Mouse (Mus musculus): ENCODE data around the gene Gucy1a1.
A peak's percentile ranks its signal among the peaks of the same experiment; 100 is the strongest.
"Not testable (repeated sequence)": the region's sequence is repeated elsewhere in the genome, so short reads cannot be mapped to it uniquely, and the experiment has no call there.

Gene Gucy1a1

GRCm38 (mm10) chr3:82145126-82145901 is at the start of gene Gucy1a1:
Gene Gucy1a1, minus strand, starts transcription at chr3:82145789.
- peak; percentile 81 to 85 for DNase-seq (ENCODE audit: low spot score in 2 of 2)

- DNase-seq (ENCODE audit: low spot score in 2 of 2), result no peak
Measured at GRCm38 (mm10) chr3:82191559-82192245, 46.1 kb upstream of the Gucy1a1 start.

- DNase-seq (ENCODE audit: low spot score in 2 of 2), result peak; percentile 24 to 64
Measured at GRCm38 (mm10) chr3:82185626-82186025, 40.0 kb upstream of the Gucy1a1 start.

GRCm38 (mm10) chr3:82181500-82181899 is 35.9 kb upstream of the Gucy1a1 start:
- DNase-seq (ENCODE audit: low spot score in 2 of 2), result no peak

GRCm38 (mm10) chr3:82180253-82180652 is 34.7 kb upstream of the Gucy1a1 start:
- DNase-seq (ENCODE audit: low spot score in 2 of 2), result no peak

- no peak for DNase-seq (ENCODE audit: low spot score in 2 of 2)
Measured at GRCm38 (mm10) chr3:82175501-82175900, 29.9 kb upstream of the Gucy1a1 start.

GRCm38 (mm10) chr3:82167064-82167463 is 21.5 kb upstream of the Gucy1a1 start:
- DNase-seq (ENCODE audit: low spot score in 2 of 2), result no peak

GRCm38 (mm10) chr3:82165937-82166336 is 20.3 kb upstream of the Gucy1a1 start:
- no peak for DNase-seq (ENCODE audit: low spot score in 2 of 2)

- DNase-seq (ENCODE audit: low spot score in 2 of 2), result not testable (repeated sequence)
Measured at GRCm38 (mm10) chr3:82162992-82163391, 17.4 kb upstream of the Gucy1a1 start.

- no peak for DNase-seq (ENCODE audit: low spot score in 2 of 2)
Measured at GRCm38 (mm10) chr3:82145978-82146377, 389 bp upstream of the Gucy1a1 start.

- peak; percentile 35 to 40 for DNase-seq (ENCODE audit: low spot score in 2 of 2)
Measured at GRCm38 (mm10) chr3:82144725-82145125, 864 bp downstream of the Gucy1a1 start.

GRCm38 (mm10) chr3:82140781-82141180 is 4.8 kb downstream of the Gucy1a1 start:
- DNase-seq (ENCODE audit: low spot score in 2 of 2), result no peak

GRCm38 (mm10) chr3:82138002-82138667 is 7.5 kb downstream of the Gucy1a1 start:
- DNase-seq (ENCODE audit: low spot score in 2 of 2), result no peak

GRCm38 (mm10) chr3:82135483-82135882 is 10.1 kb downstream of the Gucy1a1 start:
- no peak for DNase-seq (ENCODE audit: low spot score in 2 of 2)

- DNase-seq (ENCODE audit: low spot score in 2 of 2), result no peak
Measured at GRCm38 (mm10) chr3:82129258-82129657, 16.3 kb downstream of the Gucy1a1 start.

- DNase-seq (ENCODE audit: low spot score in 2 of 2), result no peak
Measured at GRCm38 (mm10) chr3:82124567-82124966, 21.0 kb downstream of the Gucy1a1 start.

GRCm38 (mm10) chr3:82118916-82119315 is 26.7 kb downstream of the Gucy1a1 start:
- DNase-seq (ENCODE audit: low spot score in 2 of 2), result no peak

GRCm38 (mm10) chr3:82112439-82112838 is 33.1 kb downstream of the Gucy1a1 start:
- no peak for DNase-seq (ENCODE audit: low spot score in 2 of 2)

GRCm38 (mm10) chr3:82111986-82112385 is 33.6 kb downstream of the Gucy1a1 start:
- no peak for DNase-seq (ENCODE audit: low spot score in 2 of 2)

- no peak for DNase-seq (ENCODE audit: low spot score in 2 of 2)
Measured at GRCm38 (mm10) chr3:82108951-82109350, 36.6 kb downstream of the Gucy1a1 start.

- no peak for DNase-seq (ENCODE audit: low spot score in 2 of 2)
Measured at GRCm38 (mm10) chr3:82104229-82104628, 41.4 kb downstream of the Gucy1a1 start.

GRCm38 (mm10) chr3:82099127-82099526 is 46.5 kb downstream of the Gucy1a1 start:
- DNase-seq (ENCODE audit: low spot score in 2 of 2), result no peak

- DNase-seq (ENCODE audit: low spot score in 2 of 2), result no peak
Measured at GRCm38 (mm10) chr3:82096801-82097200, 48.8 kb downstream of the Gucy1a1 start.

Data from right cerebral cortex, postnatal 10 days (tissue).